Mouse (Mus musculus): Measurements from ENCODE around the gene 4931422A03Rik. TPM values are rescaled to one million over a fixed set of nuclear protein-coding genes. Genes with fewer than 3 reads are reported as not detected.

The 4931422A03Rik gene
- polyA plus RNA-seq, 1 experiment from 2014 or later, result 0.80 TPM

GRCm38 (mm10) chr2:103927610-103928145 is 100.5 kb downstream of the 4931422A03Rik start:
- TF ChIP-seq CTCF (IDR thresholded peaks at IDR 0.05; ENCODE audit: low read depth) (no peak), EP300 (optimal IDR thresholded peaks at IDR 0.05) (no peak)
- no peak for DNase-seq (ENCODE audit: low spot score)
- Histone ChIP-seq H3K4me1 (replicated peaks; ENCODE audit: control insufficient read depth, insufficient read depth) (no peaks in the 10 kb centered on the region), H3K27ac (replicated peaks) (no peak overlapping the region), H3K27me3 (ENCODE audit: control insufficient read depth, insufficient read depth, low read length) (no peaks in the 10 kb centered on the region), H3K9ac (ENCODE audit: low read length) (no peak overlapping the region), H3K4me3 (ENCODE audit: low read depth, low read length) (no peak overlapping the region), H3K4me2 (replicated peaks; ENCODE audit: low read depth) (no peak overlapping the region), H3K36me3 (ENCODE audit: control insufficient read depth, insufficient read depth, low read length) (no peaks in the 10 kb centered on the region), H3K9me3 (ENCODE audit: control insufficient read depth, low read length) (no peaks in the 10 kb centered on the region)
- 65% methylated on average over 1 of the region's 1 CpGs for WGBS
- no peak for ATAC-seq (ENCODE audit: low FRiP score, low TSS enrichment)

- no peak overlapping the region for H3K27ac ChIP-seq (replicated peaks)
- TF ChIP-seq CTCF (IDR thresholded peaks at IDR 0.05; ENCODE audit: low read depth), result no peak
- DNase-seq (ENCODE audit: low spot score) (no peak), ATAC-seq (ENCODE audit: low FRiP score, low TSS enrichment) (no peak)
- no peaks in the 10 kb centered on the region for H3K4me1 ChIP-seq (replicated peaks; ENCODE audit: control insufficient read depth, insufficient read depth)
- H3K4me2 ChIP-seq (replicated peaks; ENCODE audit: low read depth), result no peak overlapping the region
- H3K36me3 ChIP-seq (ENCODE audit: control insufficient read depth, insufficient read depth, low read length), result no peaks in the 10 kb centered on the region
- H3K4me3 ChIP-seq (ENCODE audit: low read depth, low read length), result no peak overlapping the region
- WGBS, result 84% methylated on average over 4 of the region's 4 CpGs
- no peaks in the 10 kb centered on the region for H3K27me3 ChIP-seq (ENCODE audit: control insufficient read depth, insufficient read depth, low read length)
- no peak overlapping the region for H3K9ac ChIP-seq (ENCODE audit: low read length)
- H3K9me3 ChIP-seq (ENCODE audit: control insufficient read depth, low read length), result no peaks in the 10 kb centered on the region
Measured at GRCm38 (mm10) chr2:103926586-103927113, 101.5 kb downstream of the 4931422A03Rik start.

GRCm38 (mm10) chr2:103919488-103919887 is 108.7 kb downstream of the 4931422A03Rik start:
- H3K27me3 ChIP-seq (ENCODE audit: control insufficient read depth, insufficient read depth, low read length), result no peaks in the 10 kb centered on the region
- 86% methylated on average over 6 of the region's 6 CpGs for WGBS

DNA sequence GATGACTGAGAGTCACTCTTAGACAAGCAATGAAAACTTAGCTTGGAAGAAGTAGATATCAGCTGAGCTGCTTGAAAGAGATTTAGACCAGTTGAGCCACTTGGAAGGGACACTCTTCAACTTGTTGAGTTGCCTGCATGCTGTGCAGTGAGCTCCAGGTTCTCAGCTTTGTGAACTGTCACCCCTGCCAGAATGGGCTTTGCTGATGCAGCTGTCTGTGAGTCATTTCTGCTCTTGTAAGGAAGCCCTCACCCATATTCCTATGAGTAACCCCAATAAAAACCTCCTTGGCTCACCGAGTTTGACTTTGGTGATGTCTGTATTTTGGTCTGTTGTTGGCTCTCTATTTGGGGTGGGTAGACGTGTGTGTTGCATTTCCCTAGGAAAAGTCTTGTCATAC is 109.8 kb downstream of the 4931422A03Rik start:
- ATAC-seq (ENCODE audit: low FRiP score, low TSS enrichment) (no peak), DNase-seq (ENCODE audit: low spot score) (no peak)
- WGBS, result 86% methylated on average over 2 of the region's 2 CpGs
- no peak overlapping the region for H3K4me3 ChIP-seq (ENCODE audit: low read depth, low read length)
- H3K9me3 ChIP-seq (ENCODE audit: control insufficient read depth, low read length), result no peaks in the 10 kb centered on the region
- H3K9ac ChIP-seq (ENCODE audit: low read length), result no peak overlapping the region
- no peak overlapping the region for H3K27ac ChIP-seq (replicated peaks)
- no peak overlapping the region for H3K4me2 ChIP-seq (replicated peaks; ENCODE audit: low read depth)
- TF ChIP-seq CTCF (IDR thresholded peaks at IDR 0.05; ENCODE audit: low read depth), result no peak
- no peak for TF ChIP-seq EP300 (optimal IDR thresholded peaks at IDR 0.05)
- H3K4me1 ChIP-seq (replicated peaks; ENCODE audit: control insufficient read depth, insufficient read depth), result no peaks in the 10 kb centered on the region
- H3K36me3 ChIP-seq (ENCODE audit: control insufficient read depth, insufficient read depth, low read length), result no peaks in the 10 kb centered on the region
- H3K27me3 ChIP-seq (ENCODE audit: control insufficient read depth, insufficient read depth, low read length), result no peaks in the 10 kb centered on the region

More at GRCm38 (mm10) chr2:103919488-103919887, 108.7 kb downstream of the 4931422A03Rik start:
- Histone ChIP-seq H3K4me1 (replicated peaks; ENCODE audit: control insufficient read depth, insufficient read depth) (no peaks in the 10 kb centered on the region), H3K4me3 (ENCODE audit: low read depth, low read length) (no peak overlapping the region), H3K9ac (ENCODE audit: low read length) (no peak overlapping the region), H3K27ac (replicated peaks) (no peak overlapping the region), H3K36me3 (ENCODE audit: control insufficient read depth, insufficient read depth, low read length) (no peaks in the 10 kb centered on the region), H3K4me2 (replicated peaks; ENCODE audit: low read depth) (no peak overlapping the region), H3K9me3 (ENCODE audit: control insufficient read depth, low read length) (no peaks in the 10 kb centered on the region)
- ATAC-seq (ENCODE audit: low FRiP score, low TSS enrichment), result no peak
- DNase-seq (ENCODE audit: low spot score), result no peak
- TF ChIP-seq CTCF (IDR thresholded peaks at IDR 0.05; ENCODE audit: low read depth) (no peak), EP300 (optimal IDR thresholded peaks at IDR 0.05) (no peak)

- Histone ChIP-seq H3K36me3 (ENCODE audit: control insufficient read depth, insufficient read depth, low read length) (no peaks in the 10 kb centered on the region), H3K4me2 (replicated peaks; ENCODE audit: low read depth) (no peak overlapping the region), H3K9ac (ENCODE audit: low read length) (no peak overlapping the region), H3K9me3 (ENCODE audit: control insufficient read depth, low read length) (no peaks in the 10 kb centered on the region), H3K27ac (replicated peaks) (no peak overlapping the region), H3K27me3 (ENCODE audit: control insufficient read depth, insufficient read depth, low read length) (no peaks in the 10 kb centered on the region), H3K4me3 (ENCODE audit: low read depth, low read length) (no peak overlapping the region), H3K4me1 (replicated peaks; ENCODE audit: control insufficient read depth, insufficient read depth) (no peaks in the 10 kb centered on the region)
- WGBS, result 73% methylated on average over 5 of the region's 5 CpGs
- no peak for TF ChIP-seq EP300 (optimal IDR thresholded peaks at IDR 0.05)
- no peak for TF ChIP-seq CTCF (IDR thresholded peaks at IDR 0.05; ENCODE audit: low read depth)
- ATAC-seq (ENCODE audit: low FRiP score, low TSS enrichment) (no peak), DNase-seq (ENCODE audit: low spot score) (no peak)
Measured at GRCm38 (mm10) chr2:103917375-103917774, 110.8 kb downstream of the 4931422A03Rik start.

Other genes starting within 250 kb of the 4931422A03Rik start
- gene Caprin1, start 230.7 kb downstream of the 4931422A03Rik start, polyA plus RNA-seq (2015; fragmentation: Nextera tagmentation; extraction: Ambion mirVana), result 80.7 and 87.0 TPM in 2 replicates
- gene Lmo2, start 70.4 kb downstream of the 4931422A03Rik start, polyA plus RNA-seq (2015; fragmentation: Nextera tagmentation; extraction: Ambion mirVana), result 10.6 and 11.1 TPM in 2 replicates
- 38.4 and 39.4 TPM in 2 replicates for gene Fbxo3, start 640 bp downstream of the 4931422A03Rik start, polyA plus RNA-seq (2015; fragmentation: Nextera tagmentation; extraction: Ambion mirVana)
- gene Gm10912, start 37.5 kb upstream of the 4931422A03Rik start, polyA plus RNA-seq (2015; fragmentation: Nextera tagmentation; extraction: Ambion mirVana), result not detected in 2 replicates
- gene Gm10799, start 40.2 kb upstream of the 4931422A03Rik start, polyA plus RNA-seq (2015; fragmentation: Nextera tagmentation; extraction: Ambion mirVana), result not detected in 2 replicates
- gene Cd59b, start 41.5 kb upstream of the 4931422A03Rik start, polyA plus RNA-seq (2015; fragmentation: Nextera tagmentation; extraction: Ambion mirVana), result 5.5 and 6.4 TPM in 2 replicates
- gene Cd59a, start 67.4 kb upstream of the 4931422A03Rik start, polyA plus RNA-seq (2015; fragmentation: Nextera tagmentation; extraction: Ambion mirVana), result 58.4 and 59.6 TPM in 2 replicates
- 0.47 and 0.53 TPM in 2 replicates for gene A930018P22Rik, start 94.4 kb upstream of the 4931422A03Rik start, polyA plus RNA-seq (2015; fragmentation: Nextera tagmentation; extraction: Ambion mirVana)